Mouse (Mus musculus): Measurements from ENCODE around the gene Fam171b.

Fam171b gene

GRCm38 (mm10) chr2:83812483-83813272 is at the start of gene Fam171b:
TSS of gene Fam171b (plus strand) at chr2:83812636.
- DNase-seq, result peak; percentile 73

DNA sequence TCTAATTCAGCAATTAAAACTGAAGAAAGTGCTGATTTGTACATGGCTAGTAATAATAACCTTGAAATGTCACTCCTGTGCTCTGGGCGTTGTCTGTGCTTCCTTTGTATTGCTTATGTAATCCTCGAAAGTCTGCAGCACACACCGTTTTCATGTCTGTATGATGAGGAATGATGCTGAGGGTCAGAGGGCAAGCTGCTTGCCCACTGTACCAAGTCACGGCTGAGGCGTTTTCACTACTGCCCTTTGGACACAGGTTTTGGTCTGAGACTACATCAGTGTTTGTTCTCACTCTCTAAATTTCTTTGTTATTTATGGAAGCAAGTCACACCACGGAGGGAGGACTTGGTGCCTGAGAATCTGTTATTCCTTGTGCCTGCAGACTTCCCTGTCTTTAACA is 46.4 kb upstream of the Fam171b start:
- DNase-seq, result no peak

GRCm38 (mm10) chr2:83766878-83767277 is 45.6 kb upstream of the Fam171b start:
- DNase-seq, result no peak

DNA sequence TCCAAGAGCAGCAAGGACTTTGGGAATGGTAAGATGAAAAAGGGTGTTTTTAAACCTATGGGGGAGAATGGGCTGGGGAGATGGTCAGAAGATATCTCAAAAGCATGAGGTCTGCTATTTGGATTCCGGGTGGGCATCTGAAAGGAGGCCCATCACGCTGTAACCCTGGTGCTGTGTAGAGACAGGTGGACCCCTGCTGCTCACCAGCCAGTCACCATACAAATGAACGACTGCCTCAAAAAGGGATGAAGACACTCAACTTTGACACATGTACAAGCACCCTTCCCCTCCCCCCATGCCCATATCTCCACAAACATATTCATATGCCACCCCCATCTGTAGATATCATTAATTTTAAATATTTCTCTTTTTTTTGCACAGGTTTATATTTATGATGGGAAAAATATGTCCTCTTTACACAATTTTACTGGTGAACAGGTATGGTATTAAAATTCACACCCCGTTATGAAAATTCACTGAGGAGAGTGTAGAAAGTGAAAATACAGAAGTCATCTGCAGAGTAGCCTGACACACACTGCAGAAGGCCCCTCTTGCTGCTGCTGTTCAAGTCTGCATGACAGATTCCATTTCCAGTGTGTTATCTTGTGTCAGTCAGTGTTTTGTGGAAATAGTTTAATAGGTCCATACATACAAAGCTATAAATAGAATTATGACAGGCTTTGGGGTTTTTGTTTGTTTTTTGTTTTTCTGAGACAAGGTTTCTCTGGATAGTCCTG is 44.0 kb upstream of the Fam171b start:
- no peak for DNase-seq

DNA sequence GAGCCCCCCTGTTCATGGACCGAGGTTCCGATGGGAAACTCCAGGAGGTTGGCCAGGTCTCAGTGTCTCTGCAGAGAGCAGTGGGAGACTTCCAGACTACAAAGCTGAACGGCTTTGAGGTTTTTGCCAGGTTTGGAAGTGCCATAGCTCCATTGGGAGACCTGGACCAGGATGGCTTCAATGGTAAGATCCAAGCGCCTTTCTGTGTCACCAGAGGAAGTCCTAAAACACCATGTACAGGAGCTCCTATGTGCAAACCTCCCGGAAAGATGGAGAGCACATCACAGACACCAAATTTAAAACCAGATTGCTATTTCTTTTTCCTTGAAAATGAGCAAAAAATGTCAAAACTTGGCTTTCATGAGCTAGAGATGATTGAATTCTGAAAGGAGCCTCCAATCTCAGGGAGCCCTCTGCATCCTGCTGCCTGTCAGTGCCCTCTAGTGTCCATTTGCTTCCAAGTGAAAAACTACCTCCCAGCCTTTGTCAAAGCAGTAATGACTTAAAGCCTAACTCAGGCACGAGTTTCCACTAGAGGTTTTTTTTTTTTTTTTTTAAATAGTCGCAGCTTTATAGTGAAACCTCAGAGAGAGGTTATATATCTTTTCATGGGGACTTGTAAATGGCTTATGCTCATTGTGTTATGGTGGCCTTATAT is 41.2 kb upstream of the Fam171b start:
- DNase-seq, result peak; percentile 51

GRCm38 (mm10) chr2:83791330-83792073 is 20.9 kb upstream of the Fam171b start:
- DNase-seq, result no peak

DNA sequence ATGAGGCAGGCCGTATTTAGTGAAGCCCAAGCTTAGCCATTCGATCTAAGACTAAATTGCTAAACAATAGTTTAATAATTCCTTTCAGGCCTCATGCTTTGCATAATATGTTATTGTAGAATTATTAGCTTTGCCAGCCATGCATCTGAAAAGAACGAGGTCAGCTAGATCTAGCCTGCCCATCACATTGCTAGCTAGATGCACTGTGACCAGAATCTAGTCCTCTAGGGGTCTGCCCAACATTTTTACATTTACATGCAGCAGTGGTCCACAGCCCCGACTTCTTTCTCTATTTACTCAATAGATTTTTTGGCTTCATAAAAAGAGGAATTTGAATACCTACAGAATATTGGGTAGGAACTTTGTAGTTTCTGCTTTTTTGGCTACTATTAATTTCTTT is 20.3 kb upstream of the Fam171b start:
- DNase-seq, result no peak

DNA sequence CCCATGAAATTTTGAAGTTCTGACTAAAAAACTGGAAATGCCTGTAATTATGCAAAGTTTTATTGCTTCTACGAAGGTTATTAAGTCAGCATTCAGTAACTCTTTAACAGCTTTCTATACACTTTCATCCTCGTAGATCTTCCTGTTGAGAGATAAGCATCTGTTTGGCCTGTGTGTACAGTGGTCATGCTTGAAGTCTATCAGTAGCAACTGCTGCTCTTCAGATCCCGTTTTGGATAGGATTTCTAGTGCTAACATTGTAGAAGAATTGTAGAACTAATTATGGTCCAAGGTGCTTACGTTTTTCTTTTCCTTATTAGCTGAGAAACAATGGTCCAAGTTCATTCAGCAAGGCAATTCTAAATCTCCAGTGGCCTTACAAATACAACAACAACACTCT is 16.7 kb upstream of the Fam171b start:
- no peak for DNase-seq

- no peak for DNase-seq
Observed at GRCm38 (mm10) chr2:83797902-83798497, 14.4 kb upstream of the Fam171b start.

GRCm38 (mm10) chr2:83813273-83813892 is 947 bp downstream of the Fam171b start:
- DNase-seq, result no peak

DNA sequence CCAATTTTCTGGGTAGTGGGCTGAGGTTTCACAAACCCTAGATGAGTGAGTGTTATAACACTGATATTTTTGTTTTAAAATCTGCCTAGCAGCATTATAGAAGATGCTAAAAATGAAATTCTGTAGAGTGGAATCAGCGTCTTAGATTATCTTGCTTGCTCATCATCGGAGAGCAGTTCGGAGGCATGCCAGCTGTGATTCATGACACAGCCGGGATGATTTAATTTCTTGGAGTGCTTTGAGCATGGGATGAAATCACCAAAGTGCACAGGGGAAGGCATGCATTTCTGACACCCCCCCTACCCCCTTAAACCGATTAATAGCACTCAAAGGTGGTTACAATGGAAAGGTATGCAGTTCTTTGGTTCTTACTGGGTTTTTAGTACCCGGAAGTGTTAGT is 1.6 kb downstream of the Fam171b start:
- DNase-seq, result no peak

DNA sequence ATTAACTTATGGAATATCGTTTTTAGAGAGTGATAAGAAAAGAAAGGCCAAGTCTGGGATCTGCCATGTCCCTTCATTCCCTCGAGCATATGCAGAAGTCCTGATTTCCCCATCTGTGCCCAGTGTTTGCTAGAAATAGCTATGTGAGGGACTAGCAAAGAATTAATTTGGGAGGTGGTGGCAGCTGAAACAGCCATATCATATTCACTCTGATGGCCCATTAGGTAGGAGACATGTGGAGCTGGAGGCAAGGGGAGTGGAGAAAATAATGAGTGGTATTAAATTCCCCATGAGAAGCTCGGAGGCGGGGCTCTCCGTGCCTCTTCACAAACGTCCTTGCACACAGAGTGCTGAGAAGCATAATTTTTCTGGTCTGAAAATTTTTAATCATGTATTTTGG is 3.7 kb downstream of the Fam171b start:
- DNase-seq, result no peak

GRCm38 (mm10) chr2:83825161-83825560 is 12.7 kb downstream of the Fam171b start:
- DNase-seq, result no peak

DNA sequence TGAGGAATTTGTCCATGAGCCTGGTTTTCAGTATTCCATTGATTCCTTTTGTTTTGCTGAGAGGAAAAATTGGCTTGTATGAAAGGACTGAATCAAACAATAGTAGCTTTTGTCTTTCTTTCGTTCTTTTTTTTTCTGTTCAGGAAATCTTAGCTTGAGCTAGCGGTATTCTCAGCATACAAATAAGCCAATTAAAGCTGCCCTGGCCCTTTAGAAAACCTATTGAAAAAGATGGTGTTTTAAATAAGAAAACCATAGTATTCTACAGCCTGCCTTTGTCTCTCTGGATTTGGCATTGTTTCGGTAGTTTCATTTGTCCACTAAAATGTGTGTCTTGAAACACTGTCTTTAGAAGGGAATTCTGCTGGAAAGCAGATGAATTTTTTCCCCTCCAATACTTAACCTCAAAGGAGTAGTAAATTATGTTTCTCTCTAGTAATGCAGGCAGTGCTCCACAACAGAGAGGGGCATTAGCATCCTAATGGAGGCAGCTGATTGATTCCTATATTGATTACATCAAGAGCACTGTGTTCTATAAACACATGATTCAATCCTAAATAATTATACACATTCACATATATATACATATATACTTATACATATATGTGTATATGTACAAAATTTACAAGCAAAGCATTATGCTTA is 16.6 kb downstream of the Fam171b start:
- no peak for DNase-seq

DNA sequence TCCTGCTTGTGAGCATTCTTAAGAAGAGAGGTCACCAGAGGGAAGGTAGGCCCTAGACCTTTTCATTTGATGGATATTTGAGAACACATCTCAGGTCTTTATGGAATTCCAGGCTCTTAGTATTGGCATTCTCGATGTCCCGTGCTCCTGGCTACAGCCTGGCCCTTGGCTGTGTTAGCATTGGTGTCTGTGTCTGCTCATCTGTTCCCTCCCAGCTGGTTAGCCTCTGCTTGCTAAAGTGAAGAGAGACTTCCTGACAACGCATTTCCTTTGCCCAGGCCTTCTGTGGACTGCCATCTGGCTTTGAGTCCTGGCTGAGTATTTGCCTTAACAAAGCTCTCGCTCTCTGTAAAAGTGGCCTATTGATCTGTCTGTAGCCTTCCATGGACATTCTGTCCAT is 20.5 kb downstream of the Fam171b start:
- no peak for DNase-seq

GRCm38 (mm10) chr2:83835313-83836070 is 23.1 kb downstream of the Fam171b start:
- DNase-seq, result no peak

DNA sequence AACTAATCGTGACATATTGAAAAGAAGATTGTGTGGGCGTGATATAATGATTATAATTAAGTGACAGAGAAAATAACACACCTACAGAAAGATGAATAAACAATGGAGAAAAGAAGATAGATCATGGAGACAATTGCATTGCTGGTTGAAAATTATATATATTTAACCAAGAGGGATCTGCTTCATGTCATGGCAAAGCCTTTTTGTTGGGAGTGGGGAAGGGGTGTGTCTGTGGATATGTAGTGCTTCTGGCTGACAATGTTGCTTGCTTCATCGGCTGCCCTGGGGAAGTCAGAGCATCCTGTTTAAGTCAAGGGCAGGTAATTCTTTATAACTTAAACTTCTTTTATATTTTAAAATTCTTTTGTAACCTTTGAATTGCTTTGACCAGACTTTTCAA is 36.1 kb downstream of the Fam171b start:
- DNase-seq, result no peak

DNA sequence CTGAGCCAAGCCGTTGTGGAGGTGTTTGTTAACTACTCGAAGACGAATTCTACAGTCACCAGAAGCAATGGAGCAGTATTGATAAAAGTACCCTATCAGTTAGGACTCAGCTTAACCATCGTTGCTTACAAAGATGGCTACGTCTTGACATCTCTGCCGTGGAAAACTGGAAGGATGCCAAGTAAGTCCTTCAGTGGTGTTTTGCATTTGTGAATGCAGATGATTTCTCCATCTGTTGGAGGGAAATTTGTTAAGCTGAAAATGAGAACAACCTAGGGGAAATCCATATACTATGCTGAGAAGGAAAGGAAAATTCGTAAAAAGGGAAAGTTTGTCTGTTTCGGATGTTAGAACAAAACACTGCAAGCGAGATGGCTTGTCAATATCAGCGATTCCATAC is 41.0 kb downstream of the Fam171b start:
- no peak for DNase-seq

DNA sequence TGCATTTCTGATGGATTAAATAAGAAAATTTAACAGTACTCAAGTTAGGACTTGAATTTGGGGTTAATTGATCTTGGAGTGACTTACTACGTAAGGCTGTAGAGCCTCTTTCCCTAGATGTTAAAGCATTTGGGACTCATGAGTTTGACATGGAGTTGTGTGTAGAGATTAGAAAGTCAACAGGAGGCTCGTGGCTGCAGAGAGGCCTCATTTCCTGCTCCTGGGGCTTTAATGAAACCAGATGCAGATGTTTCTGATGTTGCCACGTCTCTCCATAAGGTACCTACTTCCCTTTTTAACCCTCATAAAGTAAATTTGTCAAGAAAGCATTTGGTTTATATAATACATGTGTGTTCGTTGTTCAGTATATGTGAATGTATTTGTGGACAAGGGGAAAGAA is 43.8 kb downstream of the Fam171b start:
- DNase-seq, result no peak

DNA sequence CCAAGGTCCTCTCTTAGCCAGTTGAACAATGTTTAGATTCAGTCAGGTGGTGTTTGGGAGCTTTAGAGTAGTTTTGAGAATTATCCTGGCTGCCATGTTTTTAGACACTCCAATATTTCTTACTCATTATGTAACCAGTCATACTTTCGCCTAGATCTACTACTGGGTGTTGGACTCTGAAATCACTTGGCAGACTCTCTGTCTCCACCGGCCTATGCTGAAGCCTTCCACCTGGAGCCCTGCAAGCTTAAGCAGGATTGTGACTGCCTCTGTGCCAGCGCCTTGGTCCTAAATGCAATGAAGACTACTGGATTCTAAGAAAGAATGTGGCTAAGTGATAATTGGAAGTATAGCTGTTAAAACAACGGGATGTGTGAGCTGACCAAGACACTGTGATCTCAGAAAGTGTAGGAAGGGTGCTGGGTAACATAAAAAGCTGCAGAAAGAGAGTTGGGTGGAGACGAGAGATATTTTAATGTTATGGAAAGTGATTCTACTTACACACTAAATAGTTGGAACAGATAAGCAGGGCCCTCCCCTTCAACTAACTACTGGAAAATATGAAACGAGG is 71.5 kb downstream of the Fam171b start:
- DNase-seq, result no peak

GRCm38 (mm10) chr2:83893701-83894100 is 81.3 kb downstream of the Fam171b start:
- no peak for DNase-seq

All from thymus, postnatal 4 days (tissue).